Mouse (Mus musculus): Measurements from ENCODE around the gene Susd1. TPM values are rescaled to one million over a fixed set of nuclear protein-coding genes. Genes with fewer than 3 reads are reported as not detected.

The Susd1 gene
- polyA plus RNA-seq, 1 experiment = 21.3 TPM

GRCm38 (mm10) chr4:59404375-59404774 is 34.1 kb downstream of the Susd1 start:
- Histone ChIP-seq H3K4me3 (replicated peaks; ENCODE audit: control insufficient read depth, low read depth, low read length) (no peak overlapping the region), H3K27ac (ENCODE audit: control insufficient read depth, insufficient read depth, low read depth, low read length, poor library complexity) (no peak overlapping the region), H3K4me1 (ENCODE audit: control insufficient read depth, insufficient read depth, low read length) (peaks cover 1% of the 10 kb centered on the region; the same call in 1 of the 2 replicates)
- WGBS = 83% methylated on average over 6 of the region's 6 CpGs
- TF ChIP-seq CTCF (IDR thresholded peaks at IDR 0.05; ENCODE audit: control insufficient read depth, insufficient read depth, low read length) (no peak), POLR2A (IDR thresholded peaks at IDR 0.05; ENCODE audit: borderline replicate concordance, control insufficient read depth, low read depth, low read length) (no peak)

- no peak overlapping the region for H3K27ac ChIP-seq (ENCODE audit: control insufficient read depth, insufficient read depth, low read depth, low read length, poor library complexity)
- no peak overlapping the region for H3K4me3 ChIP-seq (replicated peaks; ENCODE audit: control insufficient read depth, low read depth, low read length)
- H3K4me1 ChIP-seq (ENCODE audit: control insufficient read depth, insufficient read depth, low read length) = peaks cover 2% of the 10 kb centered on the region; the same call in 1 of the 2 replicates
- WGBS = 95% methylated on average over 10 of the region's 10 CpGs
- TF ChIP-seq POLR2A (IDR thresholded peaks at IDR 0.05; ENCODE audit: borderline replicate concordance, control insufficient read depth, low read depth, low read length) = no peak
- TF ChIP-seq CTCF (IDR thresholded peaks at IDR 0.05; ENCODE audit: control insufficient read depth, insufficient read depth, low read length) = no peak
Measured at GRCm38 (mm10) chr4:59400931-59401330, 37.5 kb downstream of the Susd1 start.

- H3K4me1 ChIP-seq (ENCODE audit: control insufficient read depth, insufficient read depth, low read length) = peaks cover 2% of the 10 kb centered on the region; the same call in 1 of the 2 replicates
- H3K27ac ChIP-seq (ENCODE audit: control insufficient read depth, insufficient read depth, low read depth, low read length, poor library complexity) = no peak overlapping the region
- WGBS = 47% methylated on average over 4 of the region's 4 CpGs
- TF ChIP-seq CTCF (IDR thresholded peaks at IDR 0.05; ENCODE audit: control insufficient read depth, insufficient read depth, low read length) (no peak), POLR2A (IDR thresholded peaks at IDR 0.05; ENCODE audit: borderline replicate concordance, control insufficient read depth, low read depth, low read length) (no peak)
- no peak overlapping the region for H3K4me3 ChIP-seq (replicated peaks; ENCODE audit: control insufficient read depth, low read depth, low read length)
Measured at GRCm38 (mm10) chr4:59399343-59399742, 39.1 kb downstream of the Susd1 start.

GRCm38 (mm10) chr4:59395528-59395927 is 42.9 kb downstream of the Susd1 start:
- Histone ChIP-seq H3K4me1 (ENCODE audit: control insufficient read depth, insufficient read depth, low read length) (peaks cover 2% of the 10 kb centered on the region; the same call in 1 of the 2 replicates), H3K4me3 (replicated peaks; ENCODE audit: control insufficient read depth, low read depth, low read length) (no peak overlapping the region), H3K27ac (ENCODE audit: control insufficient read depth, insufficient read depth, low read depth, low read length, poor library complexity) (no peak overlapping the region)
- TF ChIP-seq POLR2A (IDR thresholded peaks at IDR 0.05; ENCODE audit: borderline replicate concordance, control insufficient read depth, low read depth, low read length) (no peak), CTCF (IDR thresholded peaks at IDR 0.05; ENCODE audit: control insufficient read depth, insufficient read depth, low read length) (no peak)
- 29% methylated on average over 2 of the region's 2 CpGs for WGBS

- no peak overlapping the region for H3K27ac ChIP-seq (ENCODE audit: control insufficient read depth, insufficient read depth, low read depth, low read length, poor library complexity)
- H3K4me3 ChIP-seq (replicated peaks; ENCODE audit: control insufficient read depth, low read depth, low read length) = no peak overlapping the region
- 48% methylated on average over 2 of the region's 2 CpGs for WGBS
- peaks cover under 1% of the 10 kb centered on the region; the same call in 1 of the 2 replicates for H3K4me1 ChIP-seq (ENCODE audit: control insufficient read depth, insufficient read depth, low read length)
- TF ChIP-seq CTCF (IDR thresholded peaks at IDR 0.05; ENCODE audit: control insufficient read depth, insufficient read depth, low read length) (no peak), POLR2A (IDR thresholded peaks at IDR 0.05; ENCODE audit: borderline replicate concordance, control insufficient read depth, low read depth, low read length) (no peak)
Measured at GRCm38 (mm10) chr4:59394155-59394554, 44.3 kb downstream of the Susd1 start.

- H3K4me3 ChIP-seq (replicated peaks; ENCODE audit: control insufficient read depth, low read depth, low read length) = no peak overlapping the region
- H3K27ac ChIP-seq (ENCODE audit: control insufficient read depth, insufficient read depth, low read depth, low read length, poor library complexity) = no peak overlapping the region
- TF ChIP-seq CTCF (IDR thresholded peaks at IDR 0.05; ENCODE audit: control insufficient read depth, insufficient read depth, low read length) (no peak), POLR2A (IDR thresholded peaks at IDR 0.05; ENCODE audit: borderline replicate concordance, control insufficient read depth, low read depth, low read length) (no peak)
- H3K4me1 ChIP-seq (ENCODE audit: control insufficient read depth, insufficient read depth, low read length) = no peaks in the 10 kb centered on the region; the same call in 1 of the 2 replicates
- WGBS = 78% methylated on average over 13 of the region's 13 CpGs
Measured at GRCm38 (mm10) chr4:59388447-59389030, 49.9 kb downstream of the Susd1 start.

GRCm38 (mm10) chr4:59387387-59388210 is 50.8 kb downstream of the Susd1 start:
- 80% methylated on average over 13 of the region's 13 CpGs for WGBS
- TF ChIP-seq CTCF (IDR thresholded peaks at IDR 0.05; ENCODE audit: control insufficient read depth, insufficient read depth, low read length) (no peak), POLR2A (IDR thresholded peaks at IDR 0.05; ENCODE audit: borderline replicate concordance, control insufficient read depth, low read depth, low read length) (no peak)
- H3K4me3 ChIP-seq (replicated peaks; ENCODE audit: control insufficient read depth, low read depth, low read length) = no peak overlapping the region
- no peaks in the 10 kb centered on the region; the same call in 1 of the 2 replicates for H3K4me1 ChIP-seq (ENCODE audit: control insufficient read depth, insufficient read depth, low read length)
- H3K27ac ChIP-seq (ENCODE audit: control insufficient read depth, insufficient read depth, low read depth, low read length, poor library complexity) = no peak overlapping the region

GRCm38 (mm10) chr4:59385254-59385895 is 53.1 kb downstream of the Susd1 start:
- TF ChIP-seq POLR2A (IDR thresholded peaks at IDR 0.05; ENCODE audit: borderline replicate concordance, control insufficient read depth, low read depth, low read length) = no peak
- no peak for TF ChIP-seq CTCF (IDR thresholded peaks at IDR 0.05; ENCODE audit: control insufficient read depth, insufficient read depth, low read length)
- no peak overlapping the region for H3K4me3 ChIP-seq (replicated peaks; ENCODE audit: control insufficient read depth, low read depth, low read length)
- no peak overlapping the region for H3K27ac ChIP-seq (ENCODE audit: control insufficient read depth, insufficient read depth, low read depth, low read length, poor library complexity)
- WGBS = 65% methylated on average over 10 of the region's 10 CpGs
- no peaks in the 10 kb centered on the region; the same call in 1 of the 2 replicates for H3K4me1 ChIP-seq (ENCODE audit: control insufficient read depth, insufficient read depth, low read length)
